Mouse (Mus musculus): ENCODE measurements around the gene Mag. TPM values are rescaled to one million over a fixed set of nuclear protein-coding genes. Genes with fewer than 3 reads are reported as not detected.
"Not testable (repeated sequence)": the region's sequence is repeated elsewhere in the genome, so short reads cannot be mapped to it uniquely, and the experiment has no call there.

Gene Mag
- polyA plus RNA-seq, 1 experiment from 2014 or later = 0.20 TPM

DNA sequence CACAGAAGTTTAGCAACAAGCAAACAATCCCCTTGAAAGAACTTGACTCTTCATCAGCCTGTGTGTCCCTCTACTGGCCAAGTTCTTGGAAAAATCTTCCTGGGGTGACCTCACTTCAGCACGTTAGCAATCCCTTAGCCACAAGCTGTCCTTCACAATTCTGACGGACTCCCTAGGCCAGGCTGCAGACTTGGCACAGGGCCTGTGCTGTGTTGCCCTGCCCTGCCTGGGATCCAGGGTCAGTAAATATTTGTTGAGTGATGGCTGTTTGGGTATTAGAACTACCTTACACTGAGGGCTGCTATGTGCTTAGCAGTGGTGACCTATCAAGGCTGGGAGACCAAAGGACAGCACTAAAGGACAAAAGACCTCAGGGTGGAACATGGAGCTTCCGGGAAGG, 39.4 kb upstream of the Mag start:
- H3K9ac ChIP-seq = no peak overlapping the region
- no peaks in the 10 kb centered on the region for H3K27me3 ChIP-seq (replicated peaks)
- peaks cover 75% of the 10 kb centered on the region for H3K36me3 ChIP-seq
- no peak overlapping the region for H3K4me2 ChIP-seq
- peaks cover 38% of the 10 kb centered on the region for H3K4me1 ChIP-seq
- no peak overlapping the region for H3K27ac ChIP-seq
- ATAC-seq = no peak; the same call in 1 of the 2 replicates
- WGBS (ENCODE audit: insufficient replicate concordance) = 69% methylated on average over 3 of the region's 3 CpGs
- no peaks in the 10 kb centered on the region for H3K9me3 ChIP-seq (replicated peaks)
- H3K4me3 ChIP-seq = no peak overlapping the region

DNA sequence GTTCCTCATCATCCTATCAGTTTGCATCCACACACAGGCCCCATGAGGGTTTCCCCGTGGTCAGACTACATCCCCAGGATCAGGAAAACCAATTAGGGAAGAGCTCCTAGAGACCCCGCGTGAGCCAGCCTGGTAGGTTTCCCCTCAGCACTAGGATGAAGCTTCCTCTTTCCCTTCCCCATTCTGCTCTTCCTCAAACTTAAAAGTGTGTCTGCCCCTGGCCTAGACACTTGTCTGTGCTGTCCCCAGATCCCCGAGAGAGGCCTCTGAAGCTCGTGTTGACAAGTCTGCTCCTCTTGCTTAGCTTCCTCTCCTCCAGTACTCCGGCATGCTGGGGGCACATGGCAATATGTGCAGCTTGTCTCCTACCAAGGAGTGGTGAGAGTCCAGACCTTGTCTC, 38.8 kb upstream of the Mag start:
- H3K4me3 ChIP-seq = no peak overlapping the region
- H3K9ac ChIP-seq = no peak overlapping the region
- H3K36me3 ChIP-seq = peaks cover 74% of the 10 kb centered on the region
- no peak overlapping the region for H3K4me2 ChIP-seq
- 57% methylated on average over 6 of the region's 6 CpGs for WGBS (ENCODE audit: insufficient replicate concordance)
- peaks cover 36% of the 10 kb centered on the region for H3K4me1 ChIP-seq
- no peaks in the 10 kb centered on the region for H3K27me3 ChIP-seq (replicated peaks)
- no peaks in the 10 kb centered on the region for H3K9me3 ChIP-seq (replicated peaks)
- H3K27ac ChIP-seq = no peak overlapping the region
- ATAC-seq = no peak

DNA sequence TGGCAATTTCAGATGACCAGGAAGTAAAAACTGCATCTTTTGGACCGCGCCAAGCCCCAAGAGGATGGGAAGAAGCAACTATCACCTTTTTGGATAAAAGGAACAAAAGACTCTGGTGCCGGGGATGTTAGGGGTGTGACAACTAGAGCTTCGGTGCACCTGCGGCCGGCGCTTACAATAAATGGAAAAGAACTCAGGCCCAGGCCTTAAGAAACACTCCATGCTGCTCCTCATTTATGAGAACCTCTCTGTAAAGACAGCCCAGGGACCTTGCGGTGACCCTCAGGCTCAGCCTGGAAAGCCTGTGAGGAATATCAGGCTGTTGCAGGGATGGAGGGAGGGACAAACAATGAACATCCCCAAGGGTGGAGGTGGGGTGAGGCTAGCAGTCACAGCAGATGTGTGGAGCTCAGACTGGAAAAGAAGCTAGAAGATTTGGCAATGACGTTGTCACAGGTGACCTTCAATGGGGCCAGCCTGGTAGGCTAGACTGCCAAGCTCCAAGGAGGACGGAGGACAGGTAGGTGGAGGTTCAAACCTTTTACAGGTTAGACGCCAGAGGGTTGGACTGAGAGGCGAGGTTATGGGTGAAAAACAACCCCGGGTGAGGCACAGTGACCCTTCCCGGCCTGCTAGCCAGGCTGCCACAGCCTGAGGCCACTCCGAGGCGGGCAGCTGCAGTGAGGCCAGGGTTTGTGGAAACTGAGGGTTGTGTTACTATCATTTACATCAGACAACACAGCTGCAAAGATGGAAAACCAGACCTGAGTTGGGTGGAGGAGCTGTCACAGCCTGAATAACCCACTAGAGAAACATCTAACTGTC, 38.0 kb upstream of the Mag start:
- Histone ChIP-seq H3K27ac (no peak overlapping the region), H3K4me3 (no peak overlapping the region), H3K27me3 (replicated peaks) (no peaks in the 10 kb centered on the region), H3K36me3 (peaks cover 71% of the 10 kb centered on the region), H3K4me2 (no peak overlapping the region), H3K9ac (no peak overlapping the region), H3K4me1 (peaks cover 28% of the 10 kb centered on the region), H3K9me3 (replicated peaks) (no peaks in the 10 kb centered on the region)
- no peak for ATAC-seq
- 82% methylated on average over 16 of the region's 16 CpGs for WGBS (ENCODE audit: insufficient replicate concordance)

- H3K9ac ChIP-seq; H3K4me2 ChIP-seq; H3K4me3 ChIP-seq; ATAC-seq; H3K27me3 ChIP-seq (replicated peaks); H3K27ac ChIP-seq; H3K9me3 ChIP-seq (replicated peaks): not testable (repeated sequence)
- Histone ChIP-seq H3K36me3 (peaks cover 81% of the 10 kb centered on the region), H3K4me1 (peaks cover 18% of the 10 kb centered on the region)
- WGBS (ENCODE audit: insufficient replicate concordance) = 79% methylated on average over 3 of the region's 3 CpGs
These were observed 35.2 kb upstream of the Mag start for GRCm38 (mm10) chr7:30949902-30950301.

- no peak overlapping the region for H3K27ac ChIP-seq
- 76% methylated on average over 7 of the region's 7 CpGs for WGBS (ENCODE audit: insufficient replicate concordance)
- ATAC-seq = no peak
These were observed 31.2 kb upstream of the Mag start for GRCm38 (mm10) chr7:30945876-30946275.

DNA sequence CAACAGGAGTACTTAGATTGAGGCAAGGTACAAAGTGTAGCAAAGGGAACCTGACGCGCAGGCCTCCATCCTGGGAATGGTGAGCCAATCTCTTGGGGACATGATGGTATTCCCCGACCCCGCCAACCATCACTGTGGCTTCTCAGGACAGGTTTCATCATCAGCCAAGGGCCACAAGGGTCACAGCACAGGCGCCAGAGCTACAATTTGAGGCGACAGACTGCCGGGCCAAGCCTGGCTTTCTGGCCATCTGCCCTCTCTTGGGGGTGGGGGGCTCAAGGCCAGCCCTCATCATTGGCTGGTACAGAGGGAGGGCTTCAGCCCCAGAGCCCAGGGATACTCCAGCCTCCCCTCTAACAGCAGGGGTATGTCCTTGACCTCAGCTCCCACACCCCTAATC, 30.8 kb upstream of the Mag start:
- ATAC-seq; H3K4me1 ChIP-seq; H3K4me2 ChIP-seq; H3K9me3 ChIP-seq (replicated peaks); H3K27ac ChIP-seq; H3K9ac ChIP-seq; H3K4me3 ChIP-seq; H3K27me3 ChIP-seq (replicated peaks): not testable (repeated sequence)
- H3K36me3 ChIP-seq = peaks cover 37% of the 10 kb centered on the region
- WGBS (ENCODE audit: insufficient replicate concordance) = 88% methylated on average over 7 of the region's 7 CpGs

More at GRCm38 (mm10) chr7:30945876-30946275, 31.2 kb upstream of the Mag start:
- Histone ChIP-seq H3K9me3 (replicated peaks) (no peaks in the 10 kb centered on the region), H3K36me3 (peaks cover 41% of the 10 kb centered on the region), H3K4me3 (no peak overlapping the region), H3K4me1 (no peaks in the 10 kb centered on the region), H3K27me3 (replicated peaks) (no peaks in the 10 kb centered on the region), H3K9ac (no peak overlapping the region), H3K4me2 (no peak overlapping the region)

- not testable (repeated sequence) for H3K27ac ChIP-seq; H3K4me1 ChIP-seq; H3K27me3 ChIP-seq (replicated peaks); H3K9ac ChIP-seq; H3K4me2 ChIP-seq; ATAC-seq; H3K4me3 ChIP-seq; H3K9me3 ChIP-seq (replicated peaks)
- H3K36me3 ChIP-seq = peaks cover 29% of the 10 kb centered on the region
- 69% methylated on average over 2 of the region's 2 CpGs for WGBS (ENCODE audit: insufficient replicate concordance)
These were observed 30.0 kb upstream of the Mag start for GRCm38 (mm10) chr7:30944706-30945105.

DNA sequence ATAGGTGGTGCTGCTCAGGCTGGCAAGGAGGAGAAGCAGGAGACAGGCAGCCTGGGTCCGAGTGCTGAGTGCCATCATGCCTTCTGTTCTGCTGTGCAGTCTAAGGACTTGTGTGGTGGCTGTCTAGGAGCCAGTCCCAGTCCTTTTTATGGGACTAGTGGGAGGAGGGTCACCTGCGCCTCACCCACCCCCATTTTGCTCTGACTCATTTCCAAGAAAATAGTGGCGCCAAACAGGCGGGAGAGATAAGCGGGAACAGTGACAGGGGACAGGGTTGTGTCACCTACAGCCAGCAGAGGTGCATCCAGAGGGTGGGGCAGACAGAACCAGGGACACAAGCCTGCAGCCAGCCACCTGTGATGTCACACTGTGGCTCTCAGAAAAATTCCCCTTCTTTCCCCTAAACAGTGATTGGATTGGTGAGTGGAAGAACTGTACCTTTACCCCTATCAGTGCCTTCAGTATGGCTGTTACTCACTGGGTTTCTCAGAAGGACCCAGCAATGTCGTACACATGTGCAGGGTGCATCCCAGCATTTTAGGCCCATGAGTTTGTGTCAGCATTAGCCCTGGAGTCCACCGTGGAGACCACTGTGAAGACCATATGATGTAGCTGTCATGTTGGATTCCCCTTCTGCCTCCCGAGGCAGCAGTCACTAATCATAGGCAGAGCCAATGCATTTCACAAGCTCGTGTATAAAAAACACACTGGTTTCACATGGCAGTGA, 29.4 kb upstream of the Mag start, which contains the start of gene Hamp:
Gene Hamp (minus strand): TSS at position 124 of the 727 bp plus-strand sequence.
- WGBS (ENCODE audit: insufficient replicate concordance) = 48% methylated on average over 9 of the region's 9 CpGs
- no peak for ATAC-seq
- no peaks in the 10 kb centered on the region for H3K27me3 ChIP-seq (replicated peaks)
- no peak within 1 kb of the TSS for H3K27ac ChIP-seq
- no peak within 1 kb of the TSS for H3K4me2 ChIP-seq
- H3K4me3 ChIP-seq = no peak within 1 kb of the TSS
- no peaks in the 10 kb centered on the region for H3K9me3 ChIP-seq (replicated peaks)
- H3K36me3 ChIP-seq = peaks cover 23% of the 10 kb centered on the region
- no peak within 1 kb of the TSS for H3K9ac ChIP-seq
- H3K4me1 ChIP-seq = no peaks in the 10 kb centered on the region

DNA sequence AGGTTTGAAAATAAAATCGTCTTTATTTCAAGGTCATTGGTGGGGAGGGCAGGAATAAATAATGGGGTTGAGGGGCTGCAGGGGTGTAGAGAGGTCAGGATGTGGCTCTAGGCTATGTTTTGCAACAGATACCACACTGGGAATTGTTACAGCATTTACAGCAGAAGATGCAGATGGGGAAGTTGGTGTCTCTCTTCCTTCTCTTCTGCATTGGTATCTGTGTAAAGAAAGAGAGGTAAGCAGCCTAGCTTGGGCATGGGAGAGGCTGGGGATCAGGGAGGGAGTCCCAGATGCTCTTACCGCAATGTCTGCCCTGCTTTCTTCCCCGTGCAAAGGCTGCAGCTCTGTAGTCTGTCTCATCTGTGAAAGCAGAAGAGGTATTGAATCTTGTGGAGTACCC, 27.7 kb upstream of the Mag start:
- H3K27me3 ChIP-seq (replicated peaks); H3K4me1 ChIP-seq; H3K9ac ChIP-seq; H3K9me3 ChIP-seq (replicated peaks); H3K27ac ChIP-seq; H3K4me3 ChIP-seq; H3K4me2 ChIP-seq; ATAC-seq: not testable (repeated sequence)
- WGBS (ENCODE audit: insufficient replicate concordance) = 25% methylated on average over 3 of the region's 3 CpGs
- H3K36me3 ChIP-seq = peaks cover 16% of the 10 kb centered on the region

DNA sequence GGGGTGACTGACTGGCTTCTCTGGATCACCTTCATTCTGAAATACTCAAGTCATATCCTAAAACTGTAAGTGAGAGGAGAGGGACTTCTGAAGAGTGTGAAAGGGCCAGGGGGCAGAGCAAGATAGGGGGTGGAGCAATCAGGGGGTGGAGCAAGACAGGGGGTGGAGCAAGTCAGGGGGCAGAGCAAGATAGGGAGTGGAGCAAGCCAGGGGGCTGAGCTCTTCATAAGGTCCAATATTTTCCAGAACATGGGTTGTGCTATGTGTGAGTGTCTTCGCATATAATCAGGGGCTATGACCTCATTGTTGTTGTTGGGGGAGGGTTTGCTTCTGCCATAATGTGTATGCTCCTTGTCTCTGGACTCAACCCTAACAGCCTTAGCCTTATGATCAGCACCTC, 25.4 kb upstream of the Mag start:
- not testable (repeated sequence) for H3K4me1 ChIP-seq; H3K4me2 ChIP-seq; H3K4me3 ChIP-seq; H3K36me3 ChIP-seq; H3K27ac ChIP-seq; H3K9ac ChIP-seq; H3K27me3 ChIP-seq (replicated peaks); ATAC-seq; H3K9me3 ChIP-seq (replicated peaks)
- WGBS (ENCODE audit: insufficient replicate concordance) = 73% methylated on average over 1 of the region's 1 CpGs

DNA sequence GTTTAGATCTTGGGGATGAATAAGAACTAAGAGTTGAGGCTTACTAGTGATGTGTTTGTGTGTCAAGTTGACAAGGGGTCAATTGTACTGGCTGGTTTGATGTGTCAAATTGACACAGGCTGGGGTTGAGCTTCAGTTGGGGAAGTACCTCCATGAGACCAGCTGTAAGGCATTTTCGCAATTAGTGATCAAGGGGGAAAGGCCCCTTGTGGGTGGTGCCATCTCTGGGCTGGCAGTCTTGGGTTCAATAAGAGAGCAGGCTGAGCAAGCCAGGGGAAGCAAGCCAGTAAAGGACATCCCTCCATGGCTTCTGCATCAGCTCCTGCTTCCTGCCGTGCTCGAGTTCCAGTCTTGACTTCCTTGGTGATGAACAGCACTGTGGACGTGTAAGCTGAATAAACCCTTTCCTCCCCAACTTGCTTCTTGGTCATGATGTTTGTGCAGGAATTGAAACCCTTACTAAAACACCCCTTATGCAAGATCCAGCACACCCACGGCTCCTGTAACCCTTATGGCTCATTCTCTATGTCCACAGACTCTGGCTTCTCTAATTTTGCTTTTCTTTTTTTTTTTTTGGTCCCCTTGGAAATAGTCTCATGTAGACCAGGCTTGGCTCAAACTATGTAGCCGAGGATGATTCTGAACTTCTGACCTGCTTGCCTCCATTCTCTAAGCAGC, 20.9 kb upstream of the Mag start:
- H3K27me3 ChIP-seq (replicated peaks); H3K27ac ChIP-seq; H3K4me2 ChIP-seq; H3K9me3 ChIP-seq (replicated peaks); ATAC-seq; H3K4me1 ChIP-seq; H3K36me3 ChIP-seq; H3K9ac ChIP-seq; H3K4me3 ChIP-seq: not testable (repeated sequence)
- 51% methylated on average over 6 of the region's 6 CpGs for WGBS (ENCODE audit: insufficient replicate concordance)

- H3K36me3 ChIP-seq; H3K4me1 ChIP-seq; H3K9ac ChIP-seq; H3K4me3 ChIP-seq; ATAC-seq; H3K9me3 ChIP-seq (replicated peaks); H3K4me2 ChIP-seq; H3K27me3 ChIP-seq (replicated peaks); H3K27ac ChIP-seq: not testable (repeated sequence)
- 59% methylated on average over 2 of the region's 2 CpGs for WGBS (ENCODE audit: insufficient replicate concordance)
These were observed 9.9 kb upstream of the Mag start, which contains the start of gene Hamp2 for GRCm38 (mm10) chr7:30924581-30924980. Gene Hamp2, minus strand, starts transcription at chr7:30924681.
